Comparison of ENCODE assay signal across 8 mouse cellular contexts in the genomic region with DNA sequence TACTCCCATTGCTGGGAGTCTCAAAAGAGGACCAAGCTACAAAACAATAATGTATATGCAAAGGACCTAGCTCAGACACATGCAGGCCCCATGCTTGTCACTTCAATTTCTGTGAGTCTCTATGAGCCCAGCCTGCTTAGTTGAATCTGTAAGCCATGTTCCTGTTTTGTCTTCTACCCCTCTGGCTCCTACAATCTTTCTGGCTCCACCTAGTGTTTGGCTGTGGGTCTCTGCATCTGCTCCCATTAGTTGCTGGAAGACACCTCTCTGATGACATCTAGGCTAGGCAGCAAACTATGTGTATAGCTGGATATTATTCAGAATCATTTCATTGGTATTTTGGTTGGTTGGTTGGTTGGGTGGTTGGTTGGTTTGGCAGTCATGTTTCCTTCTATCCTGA.
DNase-seq lines count a peak whose midpoint lies in the region; ATAC-seq and TF ChIP-seq lines count a peak whose summit lies in the region.
"Had no signal": no experiment of that assay in that cellular context is flagged by ENCODE, and none has a peak within 500 bp of the region (broad histone marks: within the 10 kb centered on the region; RNA-seq: fewer than 3 reads in every experiment).

No protein-coding gene starts in this region.

- H3K9me3 ChIP-seq in kidney, postnatal 0 days (replicated peaks; ENCODE audit: low read length): no peaks in the 10 kb centered on the region; the same call in 1 of the 2 replicates
- no peaks in the 10 kb centered on the region for H3K9me3 ChIP-seq in CH12.LX (replicated peaks; ENCODE audit: low read length)
- H3K9me3 ChIP-seq in midbrain, embryonic 16.5 days (replicated peaks; ENCODE audit: control insufficient read depth, low read length, poor library complexity, severe bottlenecking): no peaks in the 10 kb centered on the region; the same call in 1 of the 2 replicates
- H3K9me3 ChIP-seq: liver, embryonic 15.5 days had no signal

- no peak overlapping the region for H3K9ac ChIP-seq in kidney, postnatal 0 days (ENCODE audit: low read depth, low read length)
- no peak overlapping the region for H3K9ac ChIP-seq in CH12.LX (ENCODE audit: insufficient read depth, low read depth)
- H3K9ac ChIP-seq in midbrain, embryonic 16.5 days (ENCODE audit: low read depth, low read length): no peak overlapping the region
- H3K9ac ChIP-seq: liver, embryonic 15.5 days had no signal

- H3K27ac ChIP-seq in kidney, postnatal 0 days: no peak overlapping the region
- no peak overlapping the region for H3K27ac ChIP-seq in CH12.LX (ENCODE audit: insufficient read depth, low read depth)
- no peak overlapping the region for H3K27ac ChIP-seq in bone marrow, adult 2 months (ENCODE audit: control insufficient read depth, insufficient read depth, low read depth, low read length, poor library complexity)
- H3K27ac ChIP-seq in midbrain, embryonic 16.5 days (ENCODE audit: low read length): no peak overlapping the region
- H3K27ac ChIP-seq: liver, embryonic 15.5 days had no signal

- H3K4me3 ChIP-seq in kidney, postnatal 0 days (replicated peaks; ENCODE audit: low read depth, low read length): no peak overlapping the region
- no peak overlapping the region for H3K4me3 ChIP-seq in CH12.LX (replicated peaks in 1 of 3; ENCODE audit: low read depth in 2 of 3, low read length in 2 of 3, poor library complexity in 1 of 3)
- no peak overlapping the region for H3K4me3 ChIP-seq in bone marrow, adult 2 months (replicated peaks; ENCODE audit: control insufficient read depth, low read depth, low read length)
- H3K4me3 ChIP-seq in midbrain, embryonic 16.5 days (ENCODE audit: low read depth, low read length): no peak overlapping the region
- H3K4me3 ChIP-seq: liver, embryonic 15.5 days had no signal

- H3K27me3 ChIP-seq in kidney, postnatal 0 days (ENCODE audit: insufficient read depth, low read length): no peaks in the 10 kb centered on the region
- no peaks in the 10 kb centered on the region for H3K27me3 ChIP-seq in CH12.LX (replicated peaks)
- no peaks in the 10 kb centered on the region for H3K27me3 ChIP-seq in midbrain, embryonic 16.5 days (ENCODE audit: control insufficient read depth, insufficient read depth, low read depth, low read length)
- H3K27me3 ChIP-seq: liver, embryonic 15.5 days had no signal

- no peaks in the 10 kb centered on the region for H3K79me2 ChIP-seq in CH12.LX (replicated peaks; ENCODE audit: control insufficient read depth, extremely low read depth, insufficient read depth, poor library complexity, severe bottlenecking)

- no peak for ATAC-seq in kidney, postnatal 0 days (replicated peaks; ENCODE audit: low FRiP score, low read depth)
- ATAC-seq in midbrain, embryonic 16.5 days: no peak

- TF ChIP-seq RAD21 in CH12.LX (IDR thresholded peaks at IDR 0.05; ENCODE audit: low read depth, low read length): peak; percentile 50

- TF ChIP-seq EP300 in CH12.LX (IDR thresholded peaks at IDR 0.05; ENCODE audit: low read length): no peak

- no peaks in the 10 kb centered on the region for H3K36me3 ChIP-seq in kidney, postnatal 0 days (ENCODE audit: insufficient read depth, low read length)
- H3K36me3 ChIP-seq in CH12.LX (replicated peaks in 1 of 2; ENCODE audit: control insufficient read depth in 1 of 2, insufficient read depth in 1 of 2, low read length in 1 of 2): no peaks in the 10 kb centered on the region
- no peaks in the 10 kb centered on the region for H3K36me3 ChIP-seq in midbrain, embryonic 16.5 days (ENCODE audit: control insufficient read depth, insufficient read depth, low read length)
- H3K36me3 ChIP-seq: liver, embryonic 15.5 days had no signal

- no peak for TF ChIP-seq POLR2A in CH12.LX (IDR thresholded peaks at IDR 0.05; ENCODE audit: low read depth, low read length)
- no peak for TF ChIP-seq POLR2A in bone marrow, adult 2 months (IDR thresholded peaks at IDR 0.05; ENCODE audit: borderline replicate concordance, control insufficient read depth, low read depth, low read length)

- DNase-seq in kidney, postnatal 0 days (ENCODE audit: low spot score): no peak
- no peak for DNase-seq in kidney, adult 11 months
- DNase-seq in CH12.LX (ENCODE audit: extremely low read depth): peak; percentile 38
- peak; percentile 59 for DNase-seq in lung, postnatal 25 days (ENCODE audit: low spot score)
- no peak for DNase-seq in left cerebral cortex, postnatal 10 days (ENCODE audit: extremely low spot score in 1 of 2, low spot score in 2 of 2)

- TF ChIP-seq CTCF in kidney, postnatal 0 days (IDR thresholded peaks at IDR 0.05; ENCODE audit: low read depth): peak; percentile 29; the same call in 1 of the 2 replicates
- peak in 1 of 2 experiments; percentile 70; a peak in 2 of 4 replicates for TF ChIP-seq CTCF in CH12.LX (conservative IDR thresholded peaks at IDR 0.05 in 1 of 2, IDR thresholded peaks at IDR 0.05 in 1 of 2; ENCODE audit: low read depth in 2 of 2, low read length in 2 of 2)
- TF ChIP-seq CTCF in bone marrow, adult 2 months (IDR thresholded peaks at IDR 0.05; ENCODE audit: control insufficient read depth, insufficient read depth, low read length): 0 out of 2 replicates have a peak, but pooled peaks have one; percentile 21

- H3K4me1 ChIP-seq in kidney, postnatal 0 days (replicated peaks; ENCODE audit: insufficient read depth, low read length): no peaks in the 10 kb centered on the region
- H3K4me1 ChIP-seq in CH12.LX (ENCODE audit: control insufficient read depth in 1 of 2, insufficient read depth in 2 of 2): no peaks in the 10 kb centered on the region
- H3K4me1 ChIP-seq in bone marrow, adult 2 months (ENCODE audit: control insufficient read depth, insufficient read depth, low read length): no peaks in the 10 kb centered on the region
- H3K4me1 ChIP-seq in midbrain, embryonic 16.5 days (ENCODE audit: control insufficient read depth, insufficient read depth, low read length): peaks cover 2% of the 10 kb centered on the region; the same call in 1 of the 2 replicates

- in situ Hi-C loops in CH12.LX (cut with MboI; ENCODE audit: low pct_ligation_motif_present, low pct_unique_long_range_greater_than_20kb, low sequenced_read_pairs): no loop called here

- intact Hi-C loops in left cerebral cortex, postnatal 10 days (cut with DNase I): no loop called here

- dilution Hi-C loops in CH12.LX (cut with MboI; ENCODE audit: extremely low pct_ligation_motif_present, extremely low pct_unique_long_range_greater_than_20kb, low sequenced_read_pairs): no loop called here

- H3K4me2 ChIP-seq in kidney, postnatal 0 days (ENCODE audit: low read length): no peak overlapping the region
- H3K4me2 ChIP-seq in CH12.LX (ENCODE audit: insufficient read depth, low read depth, poor library complexity, severe bottlenecking): no peak overlapping the region
- no peak overlapping the region for H3K4me2 ChIP-seq in midbrain, embryonic 16.5 days (ENCODE audit: low read length)
- H3K4me2 ChIP-seq: liver, embryonic 15.5 days had no signal

TF ChIP-seq in CH12.LX, 34 proteins besides CTCF, POLR2A, EP300 and RAD21:
- TF ChIP-seq USF2 (conservative IDR thresholded peaks at IDR 0.05; ENCODE audit: low read depth, low read length) (no peak), MEF2A (IDR thresholded peaks at IDR 0.05; ENCODE audit: borderline replicate concordance, low read depth, low read length) (no peak), ETS1 (conservative IDR thresholded peaks at IDR 0.05; ENCODE audit: low read depth, low read length) (no peak), ZC3H11A (IDR thresholded peaks at IDR 0.05; ENCODE audit: low read depth, low read length) (0 out of 2 replicates have a peak, but pooled peaks have one; percentile 21), JUN (IDR thresholded peaks at IDR 0.05; ENCODE audit: insufficient read depth, low read depth, low read length) (no peak), USF1 (IDR thresholded peaks at IDR 0.05; ENCODE audit: low read depth, low read length) (no peak), NRF1 (IDR thresholded peaks at IDR 0.05; ENCODE audit: low read depth, low read length) (no peak), SMC3 (IDR thresholded peaks at IDR 0.05; ENCODE audit: low read depth, low read length) (peak; percentile 72)

Comparison
In these comparisons a context has a peak if more than half of its experiments do, and no peak if none do; other contexts are left out.
1. DNase-seq: peak in CH12.LX (single experiment) and lung, postnatal 25 days (single experiment); none in kidney, postnatal 0 days (single experiment), kidney, adult 11 months (single experiment) and left cerebral cortex, postnatal 10 days (0 of 2).